Mouse (Mus musculus): ENCODE measurements at regions not wholly inside any gene's neighbourhood (a gene's known extent, or its start where the extent isn't known, plus 50 kb on each side); places are given as distances from the start of the nearest gene placed in this dataset.

DNA sequence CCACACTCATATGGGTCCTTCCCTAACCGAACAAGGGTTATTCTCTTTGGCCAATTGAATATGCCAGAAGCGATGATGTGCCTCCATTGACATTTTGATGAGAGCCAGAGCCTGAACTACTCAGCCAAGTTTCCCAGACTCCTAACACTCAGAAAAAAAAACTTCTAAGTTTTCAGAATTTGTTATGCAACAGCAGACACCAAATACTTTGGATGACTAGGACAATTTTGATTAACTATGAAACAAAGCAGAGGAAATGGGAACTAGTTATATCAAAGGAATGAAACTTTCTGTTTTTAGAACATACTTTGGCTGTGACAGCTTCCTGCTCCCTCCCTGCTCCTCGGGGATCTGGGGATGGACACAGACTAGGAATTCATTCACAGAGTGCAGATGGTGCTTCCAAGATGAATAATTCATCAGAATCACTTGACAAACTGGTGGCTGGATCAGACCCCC, 254.3 kb upstream of the Smlr1 start:
- intact Hi-C loops (cut with DNase I): no loop called here
- Histone ChIP-seq H3K36me3 (ENCODE audit: control insufficient read depth, insufficient read depth, low read length) (no peaks in the 10 kb centered on the region), H3K9ac (ENCODE audit: low read depth, low read length) (no peak overlapping the region), H3K79me2 (replicated peaks; ENCODE audit: control insufficient read depth, insufficient read depth, low read length) (no peaks in the 10 kb centered on the region), H3K4me3 (no peak overlapping the region), H3K27me3 (ENCODE audit: control insufficient read depth, insufficient read depth, low read length) (no peaks in the 10 kb centered on the region), H3K4me1 (ENCODE audit: control insufficient read depth, insufficient read depth, low read length) (peaks cover 1% of the 10 kb centered on the region), H3K27ac (no peak overlapping the region)
- TF ChIP-seq CTCF (IDR thresholded peaks at IDR 0.05) (no peak), EP300 (IDR thresholded peaks at IDR 0.05; ENCODE audit: insufficient read depth, low read depth, low read length) (no peak), POLR2A (IDR thresholded peaks at IDR 0.05; ENCODE audit: insufficient read depth, low read depth, low read length) (no peak)
- DNase-seq: peak in 1 of 2 experiments; percentile 13
- WGBS: 28% methylated on average over 3 of the region's 3 CpGs

DNA sequence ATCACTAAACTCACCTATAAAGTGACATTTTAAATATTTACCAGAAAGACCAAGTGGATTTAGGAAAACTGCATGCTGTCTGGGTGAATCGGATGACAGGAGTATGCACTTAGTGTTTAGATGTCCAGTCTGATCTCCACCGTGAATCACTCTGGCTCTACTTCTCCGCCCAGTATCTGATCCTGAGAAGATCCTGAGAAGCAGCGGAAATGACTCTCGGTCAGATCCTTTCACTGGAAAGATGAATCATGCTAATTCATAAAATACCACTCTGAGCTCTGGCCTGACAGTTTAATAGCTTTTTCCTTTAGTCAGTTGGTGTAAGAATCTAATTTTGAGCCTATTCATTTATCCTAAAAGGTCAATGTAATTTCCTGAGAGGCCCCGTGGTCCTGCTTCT, 252.6 kb upstream of the Smlr1 start:
- no peaks in the 10 kb centered on the region for H3K27me3 ChIP-seq (ENCODE audit: control insufficient read depth, insufficient read depth, low read length)
- WGBS: 82% methylated on average over 6 of the region's 6 CpGs
- no peak overlapping the region for H3K9ac ChIP-seq (ENCODE audit: low read depth, low read length)
- H3K79me2 ChIP-seq (replicated peaks; ENCODE audit: control insufficient read depth, insufficient read depth, low read length): no peaks in the 10 kb centered on the region
- H3K27ac ChIP-seq: no peak overlapping the region
- intact Hi-C loops (cut with DNase I): no loop called here
- no peaks in the 10 kb centered on the region for H3K36me3 ChIP-seq (ENCODE audit: control insufficient read depth, insufficient read depth, low read length)
- no peak overlapping the region for H3K4me3 ChIP-seq
- peaks cover 1% of the 10 kb centered on the region for H3K4me1 ChIP-seq (ENCODE audit: control insufficient read depth, insufficient read depth, low read length)
- TF ChIP-seq POLR2A (IDR thresholded peaks at IDR 0.05; ENCODE audit: insufficient read depth, low read depth, low read length) (no peak), CTCF (IDR thresholded peaks at IDR 0.05) (no peak), EP300 (IDR thresholded peaks at IDR 0.05; ENCODE audit: insufficient read depth, low read depth, low read length) (no peak)
- DNase-seq: no peak

DNA sequence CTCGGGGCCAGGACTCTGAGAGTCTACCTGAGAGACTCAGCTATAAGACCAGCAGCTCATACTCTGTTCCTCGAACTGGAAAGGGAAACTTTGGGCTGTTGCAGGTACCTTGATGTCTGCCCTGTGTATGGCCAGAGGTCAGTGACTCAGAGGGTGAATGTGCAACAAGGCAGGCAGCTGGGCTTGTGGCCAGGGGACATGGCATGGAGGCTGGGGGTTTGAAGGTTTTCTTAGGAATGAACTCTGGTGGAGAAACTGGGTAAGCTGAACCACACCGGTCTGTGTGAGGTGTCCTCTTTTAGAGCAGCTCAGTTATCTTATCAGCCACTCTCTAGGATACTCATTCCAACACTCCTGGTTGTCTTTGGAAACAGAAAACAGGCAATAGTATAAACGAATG, 251.9 kb upstream of the Smlr1 start:
- TF ChIP-seq CTCF (IDR thresholded peaks at IDR 0.05) (no peak), POLR2A (IDR thresholded peaks at IDR 0.05; ENCODE audit: insufficient read depth, low read depth, low read length) (no peak), EP300 (IDR thresholded peaks at IDR 0.05; ENCODE audit: insufficient read depth, low read depth, low read length) (no peak)
- Histone ChIP-seq H3K9ac (ENCODE audit: low read depth, low read length) (no peak overlapping the region), H3K36me3 (ENCODE audit: control insufficient read depth, insufficient read depth, low read length) (no peaks in the 10 kb centered on the region), H3K4me3 (no peak overlapping the region), H3K4me1 (ENCODE audit: control insufficient read depth, insufficient read depth, low read length) (peaks cover 1% of the 10 kb centered on the region), H3K27me3 (ENCODE audit: control insufficient read depth, insufficient read depth, low read length) (no peaks in the 10 kb centered on the region), H3K27ac (no peak overlapping the region), H3K79me2 (replicated peaks; ENCODE audit: control insufficient read depth, insufficient read depth, low read length) (no peaks in the 10 kb centered on the region)
- no peak for DNase-seq
- 48% methylated on average over 4 of the region's 4 CpGs for WGBS
- intact Hi-C loops (cut with DNase I): no loop called here

DNA sequence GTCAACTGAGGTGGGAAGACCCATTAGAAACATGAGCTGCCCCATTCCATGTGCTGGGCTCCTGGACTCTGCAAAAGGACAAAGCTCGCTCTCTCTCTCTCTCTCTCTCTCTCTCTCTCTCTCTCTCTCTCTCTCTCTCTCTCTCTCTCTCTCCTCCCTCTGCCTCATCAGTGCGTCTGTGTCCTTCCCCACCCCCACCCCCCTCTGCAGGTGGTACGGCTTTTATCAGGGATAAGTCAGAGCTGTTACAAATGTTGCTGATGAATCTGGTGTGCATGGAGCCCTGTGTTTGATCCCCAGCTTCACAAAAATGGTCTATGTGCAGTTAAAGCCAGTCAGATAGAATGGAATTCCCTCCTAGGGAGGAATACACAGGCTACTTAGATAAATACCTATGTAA, 247.8 kb upstream of the Smlr1 start:
- Histone ChIP-seq H3K4me3 (no peak overlapping the region), H3K79me2 (replicated peaks; ENCODE audit: control insufficient read depth, insufficient read depth, low read length) (no peaks in the 10 kb centered on the region), H3K27me3 (ENCODE audit: control insufficient read depth, insufficient read depth, low read length) (no peaks in the 10 kb centered on the region), H3K9ac (ENCODE audit: low read depth, low read length) (no peak overlapping the region), H3K4me1 (ENCODE audit: control insufficient read depth, insufficient read depth, low read length) (no peaks in the 10 kb centered on the region), H3K36me3 (ENCODE audit: control insufficient read depth, insufficient read depth, low read length) (no peaks in the 10 kb centered on the region), H3K27ac (no peak overlapping the region)
- no peak for DNase-seq
- TF ChIP-seq CTCF (IDR thresholded peaks at IDR 0.05) (no peak), EP300 (IDR thresholded peaks at IDR 0.05; ENCODE audit: insufficient read depth, low read depth, low read length) (no peak), POLR2A (IDR thresholded peaks at IDR 0.05; ENCODE audit: insufficient read depth, low read depth, low read length) (no peak)
- intact Hi-C loops (cut with DNase I): no loop called here
- 58% methylated on average over 3 of the region's 3 CpGs for WGBS

DNA sequence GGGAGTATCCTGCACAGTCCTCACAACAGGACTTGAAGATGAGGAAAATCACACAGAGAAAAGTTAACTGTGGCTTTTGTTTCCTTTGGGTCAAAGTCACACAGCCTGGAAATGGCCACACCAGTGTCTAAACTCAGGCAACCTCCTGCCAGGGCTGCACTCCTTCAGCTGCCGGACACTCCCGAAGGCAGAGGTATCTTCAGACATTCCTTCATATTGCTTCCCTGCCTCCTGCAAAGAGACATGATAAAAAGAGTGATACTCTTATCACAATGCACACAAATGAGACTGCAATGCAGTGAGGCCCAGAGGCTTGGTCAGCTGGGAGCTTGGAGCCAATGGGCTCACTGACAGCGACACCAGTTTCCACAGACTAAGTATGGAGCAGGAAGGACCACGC, 243.4 kb upstream of the Smlr1 start:
- WGBS: 87% methylated on average over 4 of the region's 4 CpGs
- H3K27ac ChIP-seq: no peak overlapping the region
- intact Hi-C loops (cut with DNase I): no loop called here
- H3K4me1 ChIP-seq (ENCODE audit: control insufficient read depth, insufficient read depth, low read length): no peaks in the 10 kb centered on the region
- TF ChIP-seq POLR2A (IDR thresholded peaks at IDR 0.05; ENCODE audit: insufficient read depth, low read depth, low read length) (no peak), EP300 (IDR thresholded peaks at IDR 0.05; ENCODE audit: insufficient read depth, low read depth, low read length) (no peak), CTCF (IDR thresholded peaks at IDR 0.05) (no peak)
- no peak overlapping the region for H3K9ac ChIP-seq (ENCODE audit: low read depth, low read length)
- no peaks in the 10 kb centered on the region for H3K27me3 ChIP-seq (ENCODE audit: control insufficient read depth, insufficient read depth, low read length)
- no peak for DNase-seq
- no peak overlapping the region for H3K4me3 ChIP-seq
- no peaks in the 10 kb centered on the region for H3K79me2 ChIP-seq (replicated peaks; ENCODE audit: control insufficient read depth, insufficient read depth, low read length)
- no peaks in the 10 kb centered on the region for H3K36me3 ChIP-seq (ENCODE audit: control insufficient read depth, insufficient read depth, low read length)

DNA sequence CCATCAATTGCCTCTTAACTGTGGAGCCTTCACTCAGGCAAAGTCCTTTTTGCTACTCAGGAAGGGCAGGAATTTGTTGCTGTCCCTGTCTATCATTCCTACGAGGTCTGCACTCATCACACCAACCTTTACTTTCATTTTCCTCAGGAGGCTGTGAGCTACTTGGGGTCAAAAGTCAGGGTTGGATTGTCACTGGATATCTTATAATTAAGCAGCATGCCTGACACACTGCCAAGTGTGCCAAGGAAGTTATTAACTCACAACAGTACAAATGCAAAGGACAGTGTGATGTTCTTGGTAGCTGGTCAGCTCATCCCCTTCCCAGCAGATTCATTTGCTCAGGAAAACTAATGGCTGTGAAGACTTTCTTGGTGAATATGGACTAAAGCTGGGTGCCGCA, 241.7 kb upstream of the Smlr1 start:
- H3K27ac ChIP-seq: no peak overlapping the region
- no peaks in the 10 kb centered on the region for H3K79me2 ChIP-seq (replicated peaks; ENCODE audit: control insufficient read depth, insufficient read depth, low read length)
- no peaks in the 10 kb centered on the region for H3K36me3 ChIP-seq (ENCODE audit: control insufficient read depth, insufficient read depth, low read length)
- WGBS: 74% methylated on average over 2 of the region's 2 CpGs
- no peaks in the 10 kb centered on the region for H3K27me3 ChIP-seq (ENCODE audit: control insufficient read depth, insufficient read depth, low read length)
- no peak overlapping the region for H3K9ac ChIP-seq (ENCODE audit: low read depth, low read length)
- intact Hi-C loops (cut with DNase I): no loop called here
- DNase-seq: no peak
- H3K4me3 ChIP-seq: no peak overlapping the region
- no peaks in the 10 kb centered on the region for H3K4me1 ChIP-seq (ENCODE audit: control insufficient read depth, insufficient read depth, low read length)
- no peak for TF ChIP-seq EP300 (IDR thresholded peaks at IDR 0.05; ENCODE audit: insufficient read depth, low read depth, low read length)
- TF ChIP-seq POLR2A (IDR thresholded peaks at IDR 0.05; ENCODE audit: insufficient read depth, low read depth, low read length): no peak
- no peak for TF ChIP-seq CTCF (IDR thresholded peaks at IDR 0.05)
